Mouse (Mus musculus): ENCODE data around the gene Rnf38. TPM values are rescaled to one million over a fixed set of nuclear protein-coding genes. Genes with fewer than 3 reads are reported as not detected.

Rnf38 gene
- total RNA-seq, 1 experiment: 19.6 TPM

- DNase-seq (ENCODE audit: low read depth, low spot score): no peak
- in situ Hi-C loops (cut with MboI; ENCODE audit: low sequenced_read_pairs in 2 of 2, unreplicated experiment in 2 of 2): no loop called here
- TF ChIP-seq ZC3H11A (IDR thresholded peaks at IDR 0.05; ENCODE audit: borderline replicate concordance, low read depth, low read length) (no peak), ZNF384 (IDR thresholded peaks at IDR 0.05; ENCODE audit: low read depth, low read length) (no peak), MAFK (IDR thresholded peaks at IDR 0.05; ENCODE audit: insufficient read depth, low read depth, low read length) (no peak), CHD2 (IDR thresholded peaks at IDR 0.05; ENCODE audit: low read depth, low read length) (no peak), HCFC1 (IDR thresholded peaks at IDR 0.05; ENCODE audit: borderline replicate concordance, insufficient read depth, low read length) (no peak)
Measured at GRCm38 (mm10) chr4:44078358-44078933, 155.1 kb downstream of the Rnf38 start.

More at GRCm38 (mm10) chr4:44078358-44078933, 155.1 kb downstream of the Rnf38 start:
- H3K27ac ChIP-seq (ENCODE audit: insufficient read depth, low read depth, low read length, poor library complexity, severe bottlenecking): no peak overlapping the region
- no peaks in the 10 kb centered on the region for H3K36me3 ChIP-seq (ENCODE audit: control insufficient read depth, insufficient read depth, low read length, poor library complexity, severe bottlenecking)
- no peaks in the 10 kb centered on the region; a peak in 1 of 4 replicates for H3K4me1 ChIP-seq (ENCODE audit: control insufficient read depth in 2 of 2, insufficient read depth in 2 of 2, low read length in 2 of 2, poor library complexity in 1 of 2)
- no peaks in the 10 kb centered on the region for H3K9me3 ChIP-seq (ENCODE audit: control insufficient read depth, insufficient read depth, low read depth, low read length)
- no peak overlapping the region for H3K9ac ChIP-seq (ENCODE audit: insufficient read depth, low read depth, low read length, poor library complexity, severe bottlenecking)
- H3K4me3 ChIP-seq (ENCODE audit: insufficient read depth in 1 of 2, low read depth in 1 of 2, low read length in 2 of 2, poor library complexity in 1 of 2, severe bottlenecking in 1 of 2): no peak overlapping the region

Other genes starting within 250 kb of the Rnf38 start
- 261 and 373 TPM in 2 replicates for gene Clta, start 229.3 kb downstream of the Rnf38 start, total RNA-seq (2012; rRNA removed)
- gene Gne, start 149.6 kb downstream of the Rnf38 start, total RNA-seq (2012; rRNA removed): 17.5 and 20.5 TPM in 2 replicates
- gene Melk, start 67.1 kb upstream of the Rnf38 start, total RNA-seq (2012; rRNA removed): 32.5 and 34.4 TPM in 2 replicates